Mouse (Mus musculus): ENCODE data around the gene Tm4sf4.

Gene Tm4sf4

GRCm38 (mm10) chr3:57425089-57425730 lies at the start of gene Tm4sf4:
Gene Tm4sf4, plus strand, starts transcription at chr3:57425314.
- ATAC-seq (ENCODE audit: insufficient number of reproducible peaks, low FRiP score, low TSS enrichment): no peak

DNA sequence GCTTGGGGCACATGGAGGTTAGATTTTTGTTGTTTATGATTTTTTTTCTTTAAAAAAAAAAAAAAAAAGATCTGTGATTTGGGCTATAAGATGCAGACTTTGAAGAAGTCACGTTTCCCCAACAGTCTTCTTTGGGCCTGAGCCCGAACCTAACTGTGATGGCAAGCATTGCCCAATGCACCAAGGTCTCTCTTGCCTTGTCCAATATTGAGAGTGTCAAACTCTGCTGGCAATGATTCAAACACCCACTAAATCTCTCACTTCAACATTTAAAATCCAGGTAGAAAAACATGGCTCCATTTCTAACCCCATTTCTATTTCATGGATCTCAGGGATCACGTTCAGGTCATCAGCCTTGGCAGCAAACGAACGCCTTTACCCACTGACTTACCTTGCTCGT lies 38.7 kb upstream of the Tm4sf4 start:
- ATAC-seq (ENCODE audit: insufficient number of reproducible peaks, low FRiP score, low TSS enrichment): no peak

GRCm38 (mm10) chr3:57386895-57387294 lies 38.2 kb upstream of the Tm4sf4 start:
- no peak for ATAC-seq (ENCODE audit: insufficient number of reproducible peaks, low FRiP score, low TSS enrichment)

GRCm38 (mm10) chr3:57387593-57387992 lies 37.5 kb upstream of the Tm4sf4 start:
- ATAC-seq (ENCODE audit: insufficient number of reproducible peaks, low FRiP score, low TSS enrichment): no peak

- ATAC-seq (ENCODE audit: insufficient number of reproducible peaks, low FRiP score, low TSS enrichment): no peak
Observed at GRCm38 (mm10) chr3:57411535-57411934, 13.6 kb upstream of the Tm4sf4 start.

- no peak for ATAC-seq (ENCODE audit: insufficient number of reproducible peaks, low FRiP score, low TSS enrichment)
Observed at GRCm38 (mm10) chr3:57420233-57420632, 4.9 kb upstream of the Tm4sf4 start.

- no peak for ATAC-seq (ENCODE audit: insufficient number of reproducible peaks, low FRiP score, low TSS enrichment)
Observed at GRCm38 (mm10) chr3:57420660-57421059, 4.5 kb upstream of the Tm4sf4 start.

- no peak for ATAC-seq (ENCODE audit: insufficient number of reproducible peaks, low FRiP score, low TSS enrichment)
Observed at GRCm38 (mm10) chr3:57426351-57426750, 1.2 kb downstream of the Tm4sf4 start.

GRCm38 (mm10) chr3:57428682-57429464 lies 3.8 kb downstream of the Tm4sf4 start:
- no peak for ATAC-seq (ENCODE audit: insufficient number of reproducible peaks, low FRiP score, low TSS enrichment)

- ATAC-seq (ENCODE audit: insufficient number of reproducible peaks, low FRiP score, low TSS enrichment): no peak
Observed at GRCm38 (mm10) chr3:57429486-57429885, 4.4 kb downstream of the Tm4sf4 start.

GRCm38 (mm10) chr3:57431706-57432105 lies 6.6 kb downstream of the Tm4sf4 start:
- ATAC-seq (ENCODE audit: insufficient number of reproducible peaks, low FRiP score, low TSS enrichment): no peak

DNA sequence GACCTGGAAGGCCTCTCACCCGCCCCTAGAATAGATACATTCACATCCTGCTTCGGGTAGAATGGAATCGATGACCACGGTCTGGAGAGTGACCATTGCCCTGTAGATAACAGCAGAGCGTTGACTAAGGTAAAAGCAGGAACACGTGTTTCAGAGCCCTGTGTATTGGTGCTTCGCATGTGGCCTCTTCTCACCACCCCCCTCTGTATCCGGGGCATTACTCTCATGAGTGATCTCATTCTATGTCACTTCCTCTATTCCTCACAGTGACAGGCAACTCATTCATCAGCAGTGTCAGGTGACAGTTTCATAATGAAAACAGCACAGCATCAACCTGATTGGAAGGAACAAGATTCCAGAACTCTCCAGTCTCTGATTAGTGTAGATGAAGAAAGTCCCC lies 10.2 kb downstream of the Tm4sf4 start:
- no peak for ATAC-seq (ENCODE audit: insufficient number of reproducible peaks, low FRiP score, low TSS enrichment)

DNA sequence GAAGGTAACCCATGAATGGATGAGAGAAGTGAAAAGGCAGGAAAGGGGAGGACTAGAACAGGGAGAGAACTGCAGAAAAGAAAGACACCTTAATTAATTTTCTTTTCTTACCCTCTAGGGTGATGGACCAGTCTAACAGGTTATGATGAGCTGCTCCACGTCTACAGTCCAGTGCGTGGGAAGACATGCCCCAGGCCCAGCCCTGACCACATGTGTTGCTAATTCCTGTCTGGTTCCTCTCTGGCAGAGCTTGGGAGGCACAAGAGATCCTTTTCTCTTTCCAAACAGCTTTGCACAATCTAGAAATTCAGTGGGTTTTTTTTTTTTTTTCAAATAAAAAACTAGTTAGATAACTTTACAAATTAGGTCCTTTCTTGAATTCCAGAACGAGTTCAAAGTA lies 15.8 kb downstream of the Tm4sf4 start:
- no peak for ATAC-seq (ENCODE audit: insufficient number of reproducible peaks, low FRiP score, low TSS enrichment)

DNA sequence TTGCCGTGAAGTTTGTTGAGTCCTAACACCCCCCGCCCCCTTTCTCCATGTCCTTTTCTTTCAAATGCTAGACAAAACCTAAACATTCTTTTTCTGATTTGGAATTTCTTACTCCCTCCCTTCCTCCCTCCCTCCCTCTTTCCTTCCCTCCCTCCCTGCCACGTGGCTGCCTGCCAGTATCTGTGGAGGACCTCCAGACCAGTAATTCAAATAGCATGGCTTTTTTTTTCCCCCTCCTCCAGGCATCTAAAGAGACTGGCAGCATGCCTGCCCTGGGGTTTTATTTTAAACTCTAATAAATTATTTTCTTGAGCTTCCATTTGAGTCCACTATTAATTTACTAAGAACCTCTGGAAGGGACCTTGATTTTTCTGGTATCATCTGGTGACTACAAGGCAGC lies 20.6 kb downstream of the Tm4sf4 start:
- ATAC-seq (ENCODE audit: insufficient number of reproducible peaks, low FRiP score, low TSS enrichment): no peak

- ATAC-seq (ENCODE audit: insufficient number of reproducible peaks, low FRiP score, low TSS enrichment): no peak
Observed at GRCm38 (mm10) chr3:57447889-57448288, 22.8 kb downstream of the Tm4sf4 start.

GRCm38 (mm10) chr3:57448445-57448844 lies 23.3 kb downstream of the Tm4sf4 start:
- ATAC-seq (ENCODE audit: insufficient number of reproducible peaks, low FRiP score, low TSS enrichment): peak; percentile 72; the same call in 1 of the 2 replicates

- ATAC-seq (ENCODE audit: insufficient number of reproducible peaks, low FRiP score, low TSS enrichment): no peak
Observed at GRCm38 (mm10) chr3:57458652-57459051, 33.5 kb downstream of the Tm4sf4 start.

DNA sequence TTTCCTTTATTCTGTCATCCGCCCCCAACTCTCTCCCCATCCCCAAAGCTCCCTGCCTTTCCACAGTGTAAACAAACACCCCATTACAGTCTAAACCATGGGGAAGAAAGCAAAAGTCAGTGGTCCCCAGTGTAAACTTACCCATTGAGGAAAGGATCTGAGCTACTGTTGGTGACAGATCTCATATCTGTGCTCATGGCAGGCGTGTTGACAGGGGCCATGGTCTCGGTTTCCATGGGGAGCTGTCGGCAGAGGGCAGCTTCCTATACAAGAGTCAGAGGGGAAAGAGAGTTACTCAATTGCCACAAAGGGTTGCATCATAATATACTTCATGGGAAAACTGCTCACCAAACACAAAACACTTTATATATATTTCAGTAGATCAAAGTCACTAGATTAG lies 38.2 kb downstream of the Tm4sf4 start:
- ATAC-seq (ENCODE audit: insufficient number of reproducible peaks, low FRiP score, low TSS enrichment): no peak

DNA sequence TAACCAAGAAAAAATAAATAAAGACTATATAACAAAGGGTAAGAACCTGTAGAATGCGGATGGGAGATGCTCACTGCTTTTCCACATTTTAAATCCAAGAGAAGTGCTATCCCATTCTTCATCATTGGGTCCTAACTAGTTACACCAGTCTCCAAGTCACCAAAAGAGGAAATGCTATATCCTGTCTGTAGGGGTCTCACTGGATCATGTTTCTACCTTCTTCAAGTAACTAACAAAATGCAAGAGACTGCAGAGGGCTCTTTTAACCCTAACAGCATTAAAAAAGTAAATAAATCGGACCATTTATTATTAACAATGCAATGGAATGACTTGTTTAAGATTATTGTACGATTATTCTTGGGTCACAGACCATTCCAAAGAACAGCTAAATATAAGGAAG lies 41.2 kb downstream of the Tm4sf4 start:
- ATAC-seq (ENCODE audit: insufficient number of reproducible peaks, low FRiP score, low TSS enrichment): no peak

DNA sequence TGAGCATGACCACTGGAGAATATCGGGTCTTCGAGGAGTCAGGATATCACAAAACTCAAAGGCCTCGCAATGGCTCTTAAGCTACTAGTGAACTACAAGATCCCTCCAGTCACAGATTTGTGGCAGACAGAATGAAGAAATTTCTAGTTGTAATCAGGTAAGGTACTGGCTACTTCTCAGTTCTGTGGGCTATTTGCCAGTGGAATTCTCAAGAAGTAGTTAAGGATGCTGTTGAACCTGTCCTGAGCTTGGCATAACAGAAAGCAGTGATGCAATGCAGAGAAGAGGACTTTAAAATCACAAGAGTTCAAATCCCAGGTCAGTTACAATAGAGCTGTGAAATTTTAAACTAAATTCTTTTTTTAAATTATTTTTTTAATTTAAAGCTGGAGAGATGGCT lies 44.2 kb downstream of the Tm4sf4 start:
- no peak for ATAC-seq (ENCODE audit: insufficient number of reproducible peaks, low FRiP score, low TSS enrichment)

GRCm38 (mm10) chr3:57470326-57470725 lies 45.2 kb downstream of the Tm4sf4 start:
- no peak for ATAC-seq (ENCODE audit: insufficient number of reproducible peaks, low FRiP score, low TSS enrichment)

Data from cerebellum, adult (tissue).